Mouse (Mus musculus): Measurements from ENCODE around the gene Gm20403. TPM values are rescaled to one million over a fixed set of nuclear protein-coding genes. Genes with fewer than 3 reads are reported as not detected.
A peak's percentile ranks its signal among the peaks of the same experiment; 100 is the strongest.
"Not testable (repeated sequence)": the region's sequence is repeated elsewhere in the genome, so short reads cannot be mapped to it uniquely, and the experiment has no call there.

Gene Gm20403
- total RNA-seq, 2 experiments from 2014 or later: not detected

DNA sequence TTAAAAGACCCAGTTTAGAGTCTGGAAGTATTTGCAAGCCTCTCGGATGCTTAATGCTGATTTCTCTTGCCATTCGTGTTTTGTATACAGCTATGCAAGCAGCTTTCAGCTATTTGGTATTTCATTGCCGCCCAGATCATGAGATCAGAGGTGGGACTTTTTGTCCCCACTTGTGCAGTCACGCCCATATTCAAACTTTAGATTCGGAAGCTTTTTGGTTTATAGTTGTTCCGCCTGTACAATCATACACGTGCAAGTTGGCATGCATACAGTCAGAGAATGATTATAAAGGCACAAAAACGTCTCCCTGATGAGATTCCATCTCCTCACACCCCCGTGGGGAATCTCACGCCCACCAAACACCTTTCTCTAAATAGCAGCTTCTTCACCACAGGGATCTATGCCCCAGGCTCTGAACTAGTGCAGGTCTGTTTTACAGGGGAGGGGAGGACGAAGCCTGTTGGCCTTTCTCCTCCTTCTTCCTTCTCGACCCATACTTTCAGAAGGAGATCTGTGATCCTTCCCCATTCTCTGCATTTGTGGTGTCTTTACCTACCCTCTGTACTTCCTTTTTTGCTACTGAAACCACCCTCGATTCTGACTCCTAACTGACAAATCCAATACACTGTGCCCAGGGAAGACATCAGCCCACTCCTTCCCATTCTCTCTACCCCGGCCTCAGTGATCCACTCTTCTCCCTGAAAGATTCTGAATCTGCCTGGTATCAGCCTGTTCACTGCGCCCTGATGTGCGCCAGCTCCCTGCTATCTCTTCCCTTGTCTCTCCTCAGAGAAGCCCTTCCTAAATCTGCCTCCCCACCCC is 7.1 kb upstream of the Gm20403 start:
- no peak for DNase-seq

DNA sequence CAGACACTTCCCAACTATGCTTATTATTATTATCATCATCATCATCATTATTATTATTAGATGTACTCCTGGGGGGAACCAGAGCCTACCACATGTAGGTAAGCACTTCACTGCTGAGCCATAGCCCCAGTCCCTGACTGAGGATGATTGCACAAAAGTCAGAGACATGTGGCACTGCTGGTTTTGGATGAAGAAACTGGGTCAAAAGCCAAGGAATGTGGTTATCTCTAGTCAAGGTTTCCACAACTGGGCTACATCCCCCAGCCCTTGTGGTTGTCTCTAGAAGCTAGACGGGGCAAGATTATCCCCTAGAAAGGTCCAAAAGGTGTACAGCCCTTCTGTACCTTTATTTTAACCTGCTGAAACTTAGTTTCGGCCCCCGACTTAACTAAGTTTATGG is 6.5 kb upstream of the Gm20403 start:
- no peak for DNase-seq

- no peak for DNase-seq
Observed at GRCm38 (mm10) chr12:54988323-54988850, 2.1 kb upstream of the Gm20403 start.

GRCm38 (mm10) chr12:54987156-54987555 is 827 bp upstream of the Gm20403 start:
- no peak for DNase-seq

DNA sequence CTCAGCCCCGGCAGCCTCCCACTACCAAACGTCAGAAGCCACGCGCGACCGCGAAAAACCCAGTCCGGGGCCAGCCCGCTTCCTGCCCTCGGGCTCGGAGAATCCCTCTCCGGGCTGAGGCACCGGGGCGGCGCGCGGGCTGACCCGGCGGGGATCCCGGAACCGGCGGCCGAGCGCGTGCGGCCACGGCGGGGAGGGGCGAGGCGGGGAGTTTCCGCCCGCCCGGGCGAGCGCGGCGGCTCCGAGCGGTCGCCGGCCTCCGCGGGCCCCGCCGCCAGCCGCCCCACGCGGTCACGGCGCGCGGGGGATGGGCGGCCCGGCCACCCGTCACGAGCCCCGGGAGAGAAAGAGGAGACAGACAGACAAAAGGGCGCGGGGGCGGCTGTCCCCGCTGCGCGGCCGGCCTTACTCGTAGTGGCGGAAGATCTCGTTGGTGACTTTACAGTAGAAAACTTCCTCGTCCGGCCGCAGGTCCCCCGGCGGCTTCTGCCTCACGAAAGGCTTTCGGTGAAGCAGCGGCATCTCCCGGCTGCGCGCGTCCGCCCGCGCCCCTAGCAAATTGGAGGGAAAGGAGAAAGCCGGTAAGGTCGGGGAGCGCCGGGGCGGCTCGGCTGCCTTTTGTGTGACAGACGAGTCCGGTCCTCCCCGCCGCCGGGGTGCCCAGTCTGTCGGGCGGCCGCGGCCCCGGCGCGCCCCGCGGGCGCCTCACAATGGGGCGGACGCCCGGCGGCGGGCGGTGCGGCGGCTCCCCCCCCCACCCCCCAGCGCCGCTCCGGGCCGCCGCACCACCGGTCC is 875 bp downstream of the Gm20403 start:
- DNase-seq: peak; percentile 43

DNA sequence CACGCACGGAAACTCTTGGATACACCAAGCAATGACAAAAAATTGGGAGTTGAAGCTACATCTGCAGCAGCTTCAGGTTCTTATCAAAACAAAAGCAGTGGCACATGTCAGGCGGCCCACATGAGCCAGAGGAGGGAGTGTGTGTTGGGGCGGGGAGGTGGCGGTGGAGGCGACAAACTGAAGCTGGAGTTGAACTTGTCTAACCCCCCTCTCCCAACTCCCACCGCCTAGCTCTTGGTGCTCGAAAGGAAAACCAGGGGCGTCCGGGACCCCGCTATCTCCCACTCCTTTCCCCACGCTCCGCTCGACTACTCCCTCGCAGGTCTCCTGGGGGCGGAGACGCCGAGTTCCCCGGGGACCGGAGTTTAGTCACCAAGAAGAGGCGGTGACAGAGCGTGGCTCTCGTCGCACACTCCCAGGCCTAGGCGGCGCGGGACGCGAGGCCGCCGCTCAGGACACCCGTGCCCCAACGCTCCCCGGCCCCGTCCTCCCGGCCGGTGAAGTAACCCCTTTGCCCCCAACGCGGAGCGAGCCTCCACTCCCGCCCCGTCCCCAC is 1.6 kb downstream of the Gm20403 start:
- peak; percentile 52 for DNase-seq

DNA sequence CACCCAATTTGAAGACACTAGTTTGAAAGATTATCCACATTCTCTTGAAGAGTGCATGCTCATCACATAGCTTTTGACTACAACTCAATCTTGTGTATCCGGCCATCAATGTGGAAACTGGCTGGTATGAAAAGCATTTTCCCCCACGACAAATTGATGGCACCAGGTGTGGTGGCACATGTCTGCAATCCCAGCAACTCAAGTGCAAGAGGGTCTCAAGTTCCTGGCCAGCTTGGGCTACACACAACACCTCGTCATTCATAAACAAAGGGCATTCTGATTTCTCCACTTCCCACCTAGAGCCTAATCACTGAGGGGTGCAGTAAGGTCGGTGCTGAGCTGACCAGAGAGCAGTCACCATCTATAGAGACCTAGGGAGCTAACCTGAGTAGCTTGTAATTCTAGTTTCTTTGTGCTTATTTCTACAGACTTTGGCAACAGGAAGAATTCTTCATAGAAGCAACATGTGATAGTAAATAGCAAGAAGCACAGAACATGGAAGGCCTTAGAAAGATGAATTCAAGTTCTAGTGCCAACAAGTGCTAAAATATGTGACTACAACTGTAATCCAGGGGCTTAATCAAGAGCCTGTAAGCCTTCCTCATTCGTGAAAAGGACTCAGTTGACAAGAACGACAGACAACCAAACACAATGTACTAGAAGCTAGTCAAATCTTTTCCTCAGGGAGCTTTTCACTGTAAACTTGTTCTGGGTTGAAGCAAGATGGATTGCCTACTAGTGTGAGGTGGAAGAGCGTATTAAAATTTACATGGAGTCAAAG is 3.2 kb downstream of the Gm20403 start:
- no peak for DNase-seq

- no peak for DNase-seq
Observed at GRCm38 (mm10) chr12:54981962-54982361, 4.4 kb downstream of the Gm20403 start.

GRCm38 (mm10) chr12:54980939-54981338 is 5.4 kb downstream of the Gm20403 start:
- DNase-seq: no peak

DNA sequence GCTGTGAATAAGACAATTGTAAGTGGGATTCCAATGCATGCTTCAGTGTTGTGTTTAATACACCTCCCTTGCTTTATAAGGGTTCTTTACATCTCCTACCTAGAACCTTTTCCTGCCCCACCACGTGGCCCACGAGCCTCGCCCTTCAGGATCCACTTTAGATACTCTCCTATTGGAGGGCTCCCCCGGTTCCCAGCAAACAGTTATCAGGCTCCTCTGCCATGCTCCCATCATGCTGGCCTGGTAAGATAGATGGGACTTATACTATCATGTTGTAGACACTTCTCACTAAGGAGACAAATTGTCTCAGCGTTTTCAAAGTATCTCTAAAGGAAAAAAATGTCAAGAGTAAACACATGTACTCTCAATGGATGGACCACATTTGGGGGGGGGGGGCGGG is 5.8 kb downstream of the Gm20403 start:
- DNase-seq: no peak

DNA sequence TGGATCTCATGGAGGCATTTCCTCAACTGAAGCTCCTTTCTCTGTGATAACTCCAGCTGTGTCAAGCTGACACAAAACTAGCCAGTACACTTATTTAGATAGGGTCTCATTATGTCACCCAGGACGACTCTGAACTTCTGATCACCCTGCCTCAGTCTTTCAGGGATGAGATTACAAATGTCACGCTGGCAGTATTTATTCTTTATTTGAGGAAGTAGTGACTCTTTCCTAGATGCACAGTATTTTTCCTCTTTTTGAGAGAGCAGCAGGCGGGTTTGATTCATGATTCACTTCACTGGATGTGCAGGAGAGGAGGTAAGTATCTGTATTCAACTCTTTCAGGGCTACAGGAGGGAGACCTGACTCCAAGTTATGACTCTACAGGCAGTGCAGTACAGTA is 17.3 kb downstream of the Gm20403 start:
- no peak for DNase-seq

GRCm38 (mm10) chr12:54965532-54966160 is 20.7 kb downstream of the Gm20403 start:
- DNase-seq: no peak

- no peak for DNase-seq
Observed at GRCm38 (mm10) chr12:54959569-54959968, 26.8 kb downstream of the Gm20403 start.

GRCm38 (mm10) chr12:54956974-54957373 is 29.4 kb downstream of the Gm20403 start:
- no peak for DNase-seq

DNA sequence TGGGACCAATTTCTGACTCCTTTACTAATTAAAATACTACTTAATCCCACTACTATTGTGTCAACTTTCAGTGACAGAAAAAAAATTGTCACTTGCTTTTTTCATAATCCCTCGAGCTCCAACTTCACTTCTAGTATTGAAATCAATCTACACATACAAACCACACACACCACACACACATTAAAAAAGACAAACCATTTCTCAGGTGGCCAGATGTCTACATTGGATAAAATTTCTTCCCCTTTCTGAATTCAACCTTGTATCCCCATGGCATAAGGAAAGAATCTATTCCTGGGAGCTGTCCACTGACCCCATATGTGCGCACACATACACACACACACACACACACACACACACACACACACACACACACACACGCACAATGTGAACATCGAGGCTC is 29.9 kb downstream of the Gm20403 start:
- DNase-seq: no peak

DNA sequence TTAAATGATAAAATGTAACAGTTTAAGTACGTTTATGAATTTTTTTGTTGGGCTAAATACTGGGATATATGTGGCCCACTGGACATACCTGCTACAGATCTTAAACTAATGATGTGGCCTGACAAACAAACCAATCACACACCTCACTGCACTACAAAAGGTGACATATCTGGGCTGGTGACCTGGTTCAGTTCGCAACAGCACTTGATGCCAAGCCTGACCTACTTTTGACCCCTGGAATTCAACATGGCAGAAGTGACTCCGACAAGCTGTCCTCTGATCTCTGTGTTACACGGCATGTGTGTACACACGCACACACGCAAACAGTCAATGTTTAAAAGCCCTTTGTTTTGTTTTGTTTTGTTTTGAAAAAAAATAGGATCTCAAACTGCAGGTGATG is 40.2 kb downstream of the Gm20403 start:
- DNase-seq: no peak

DNA sequence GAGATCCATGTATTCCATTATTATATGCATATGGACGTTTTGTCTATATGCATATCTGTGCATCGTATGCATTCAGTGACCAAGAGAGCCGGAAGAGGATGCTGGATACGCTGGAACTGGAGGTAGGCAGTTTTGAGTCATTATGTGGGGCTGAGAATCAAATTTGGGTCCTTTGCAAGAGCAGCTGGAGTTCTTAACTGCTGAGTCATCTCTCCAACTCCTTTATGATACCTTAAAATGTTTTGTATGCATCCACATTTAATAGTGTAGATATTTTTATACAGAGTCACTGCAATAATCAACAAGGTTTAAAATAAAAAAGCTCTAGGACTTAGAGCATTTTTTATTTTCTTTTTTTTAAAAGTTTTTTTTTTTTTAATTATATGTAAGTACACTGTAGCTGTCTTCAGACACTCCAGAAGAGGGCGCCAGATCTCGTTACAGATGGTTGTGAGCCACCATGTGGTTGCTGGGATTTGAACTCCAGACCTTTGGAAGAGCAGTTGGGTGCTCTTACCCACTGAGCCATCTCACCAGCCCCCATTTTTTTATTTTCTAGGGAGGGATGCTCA is 43.7 kb downstream of the Gm20403 start:
- DNase-seq: not testable (repeated sequence)

DNA sequence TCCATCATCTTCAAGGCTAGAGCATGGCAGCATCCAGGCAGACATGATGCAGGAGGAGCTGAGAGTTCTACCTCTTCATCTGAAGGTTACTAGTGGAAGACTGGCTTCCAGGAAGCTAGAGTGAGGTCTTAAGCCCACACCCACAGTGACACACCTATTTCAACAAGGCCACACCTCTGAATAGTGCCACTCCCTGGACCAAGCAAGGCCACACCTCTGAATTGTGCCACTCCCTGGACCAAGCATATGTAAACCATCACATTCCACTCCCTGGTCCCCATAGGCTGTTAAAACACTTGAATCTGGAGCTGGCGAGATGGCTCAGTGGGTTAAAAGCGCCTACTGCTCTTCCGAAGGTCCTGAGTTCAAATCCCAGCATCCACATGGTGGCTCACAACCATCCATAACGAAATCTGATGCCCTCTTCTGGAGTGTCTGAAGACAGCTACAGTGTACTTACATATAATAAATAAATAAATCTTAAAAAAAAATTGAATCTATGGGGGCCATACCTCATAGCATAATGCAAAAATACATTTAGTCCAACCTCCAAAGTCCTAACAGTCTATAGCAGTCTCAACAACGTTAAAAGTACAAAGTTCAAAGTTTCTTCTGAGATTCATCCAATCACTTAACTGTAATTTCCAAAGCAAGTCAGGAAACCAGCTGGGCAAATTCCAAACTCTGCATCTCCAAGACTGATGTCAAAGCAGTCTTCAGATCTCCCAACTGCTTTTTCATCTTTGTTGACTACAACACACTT is 48.6 kb downstream of the Gm20403 start:
- DNase-seq: not testable (repeated sequence)

Data from gastrocnemius, postnatal 25 days (tissue).